Comparison of ENCODE assay signal across 8 mouse cellular contexts in genomic region chr3:35404492-35405390, GRCm38 (mm10).
DNase-seq lines count a peak whose midpoint lies in the region; ATAC-seq and TF ChIP-seq lines count a peak whose summit lies in the region.

No protein-coding gene starts in this region.

- H3K9ac ChIP-seq in heart, embryonic 15.5 days, result no peak overlapping the region
- H3K9ac ChIP-seq in midbrain, embryonic 15.5 days, result no peak overlapping the region
- no peak overlapping the region for H3K9ac ChIP-seq in liver, postnatal 0 days (replicated peaks)

- TF ChIP-seq CTCF in brain, embryonic 14.5 days (IDR thresholded peaks at IDR 0.05; ENCODE audit: borderline replicate concordance, extremely low read depth, insufficient read depth, insufficient read length), result no peak
- TF ChIP-seq CTCF in liver, postnatal 0 days (IDR thresholded peaks at IDR 0.05; ENCODE audit: low read depth), result no peak

- TF ChIP-seq EP300 in liver, postnatal 0 days (IDR thresholded peaks at IDR 0.05; ENCODE audit: low read depth), result no peak

- peak overlapping the region; percentile 51 for H3K4me2 ChIP-seq in heart, embryonic 15.5 days
- H3K4me2 ChIP-seq in midbrain, embryonic 15.5 days, result peak overlapping the region; percentile 21; the same call in 1 of the 2 replicates
- H3K4me2 ChIP-seq in liver, postnatal 0 days (ENCODE audit: low read depth, low read length), result no peak overlapping the region

- H3K27ac ChIP-seq in heart, embryonic 15.5 days, result peak overlapping the region; percentile 29
- H3K27ac ChIP-seq in midbrain, embryonic 15.5 days, result peak overlapping the region; percentile 67
- no peak overlapping the region for H3K27ac ChIP-seq in liver, postnatal 0 days (ENCODE audit: low read depth)

- ATAC-seq in heart, embryonic 15.5 days (replicated peaks; ENCODE audit: insufficient number of reproducible peaks, insufficient read depth, low FRiP score, low read depth), result no peak
- ATAC-seq in midbrain, embryonic 15.5 days (replicated peaks), result peak; percentile 69; the same call in 1 of the 2 replicates
- no peak for ATAC-seq in liver, postnatal 0 days

- WGBS in heart, embryonic 15.5 days, result 20% methylated on average over 10 of the region's 10 CpGs
- WGBS in midbrain, embryonic 15.5 days, result 4% methylated on average over 10 of the region's 10 CpGs
- 32% methylated on average over 10 of the region's 10 CpGs for WGBS in liver, postnatal 0 days (ENCODE audit: insufficient replicate concordance)

- 0 out of 2 replicates have a peak, but pooled peaks cover 4% of the 10 kb centered on the region for H3K4me1 ChIP-seq in heart, embryonic 15.5 days (replicated peaks)
- peaks cover 7% of the 10 kb centered on the region; the same call in 1 of the 2 replicates for H3K4me1 ChIP-seq in midbrain, embryonic 15.5 days
- no peaks in the 10 kb centered on the region for H3K4me1 ChIP-seq in liver, postnatal 0 days (ENCODE audit: insufficient read depth)

- DNase-seq in kidney, postnatal 10 days, result peak; percentile 15
- no peak for DNase-seq in kidney, postnatal 25 days
- DNase-seq in brain, embryonic 14.5 days (ENCODE audit: low read depth), result peak; percentile 93
- no peak for DNase-seq in natural killer cell, adult 2 months (ENCODE audit: low spot score in 2 of 2)
- DNase-seq in cerebellum, adult 18-20 months, result no peak
- no peak for DNase-seq in liver, postnatal 0 days

- H3K4me3 ChIP-seq in heart, embryonic 15.5 days, result peak overlapping the region; percentile 23
- no peak overlapping the region for H3K4me3 ChIP-seq in midbrain, embryonic 15.5 days
- H3K4me3 ChIP-seq in liver, postnatal 0 days (ENCODE audit: low read depth, low read length), result no peak overlapping the region

- no peaks in the 10 kb centered on the region for H3K9me3 ChIP-seq in heart, embryonic 15.5 days (replicated peaks)
- H3K9me3 ChIP-seq in midbrain, embryonic 15.5 days, result no peaks in the 10 kb centered on the region
- no peaks in the 10 kb centered on the region for H3K9me3 ChIP-seq in liver, postnatal 0 days (ENCODE audit: low read length)

- H3K36me3 ChIP-seq in heart, embryonic 15.5 days, result no peaks in the 10 kb centered on the region
- H3K36me3 ChIP-seq in midbrain, embryonic 15.5 days (replicated peaks), result no peaks in the 10 kb centered on the region
- no peaks in the 10 kb centered on the region for H3K36me3 ChIP-seq in liver, postnatal 0 days (replicated peaks; ENCODE audit: insufficient read depth, low read length)

- no peaks in the 10 kb centered on the region for H3K27me3 ChIP-seq in heart, embryonic 15.5 days
- no peaks in the 10 kb centered on the region for H3K27me3 ChIP-seq in midbrain, embryonic 15.5 days (replicated peaks)
- H3K27me3 ChIP-seq in liver, postnatal 0 days (ENCODE audit: insufficient read depth, low read length), result no peaks in the 10 kb centered on the region

- TF ChIP-seq POLR2A in brain, embryonic 14.5 days (IDR thresholded peaks at IDR 0.05; ENCODE audit: borderline replicate concordance, extremely low read depth, insufficient read depth, insufficient read length, poor library complexity, severe bottlenecking), result no peak

Comparison
In these comparisons a context has a peak if more than half of its experiments do, and no peak if none do; other contexts are left out.
1. DNase-seq: peak in kidney, postnatal 10 days (single experiment) and brain, embryonic 14.5 days (single experiment); none in kidney, postnatal 25 days (0 of 2), natural killer cell, adult 2 months (0 of 2), cerebellum, adult 18-20 months (0 of 2) and liver, postnatal 0 days (single experiment).